ENCODE assay signal across 7 mouse cellular contexts in the genomic region with DNA sequence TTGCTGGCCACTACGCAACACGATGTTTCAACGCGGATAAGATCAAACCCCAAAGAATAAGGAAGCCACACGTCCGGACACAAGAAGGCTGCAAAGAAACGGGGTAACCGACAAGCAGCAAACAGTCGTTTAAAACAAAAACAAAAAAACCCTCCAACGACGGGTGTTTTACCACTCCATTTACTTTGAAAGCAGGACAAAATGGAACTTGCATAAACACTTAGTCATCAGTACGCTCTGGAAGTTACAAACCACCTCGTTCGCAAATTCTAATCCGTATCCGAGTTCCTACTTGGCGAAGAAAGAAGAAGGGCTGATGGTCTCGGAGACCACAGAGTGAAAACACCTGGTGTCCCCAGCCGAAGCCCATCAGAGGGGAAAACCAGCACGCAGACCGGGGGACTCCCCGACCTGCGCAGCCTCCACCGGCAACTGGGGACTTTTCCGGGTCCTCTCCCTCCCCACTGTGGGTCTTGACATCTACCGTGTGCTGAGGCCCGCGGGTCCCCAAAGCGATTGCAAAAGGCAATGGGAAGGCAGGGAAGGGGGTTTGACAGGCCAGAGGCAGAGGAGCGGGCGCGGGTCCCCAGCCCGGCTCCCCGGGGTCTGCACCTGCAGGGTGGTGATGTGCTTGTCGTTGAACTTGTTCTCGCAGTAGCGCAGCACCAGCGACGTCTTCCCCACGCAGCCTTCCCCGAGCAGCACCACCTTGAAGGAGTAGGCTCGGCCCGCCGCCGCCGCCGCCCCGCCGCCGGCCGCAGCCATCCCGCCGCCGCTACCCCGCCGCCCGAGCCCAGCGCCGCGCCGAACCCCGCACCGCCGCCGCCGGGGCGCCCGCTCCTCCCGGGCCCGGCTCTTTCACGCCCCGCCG. TPM values are rescaled to one million over a fixed set of nuclear protein-coding genes. Genes with fewer than 3 reads are reported as not detected.
A peak's percentile ranks its signal among the peaks of the same experiment; 100 is the strongest.
DNase-seq lines count a peak whose midpoint lies in the region; ATAC-seq and TF ChIP-seq lines count a peak whose summit lies in the region.

No protein-coding gene starts in this region.

- peaks cover 16% of the 10 kb centered on the region for H3K36me3 ChIP-seq in heart, adult 2 months (ENCODE audit: control insufficient read depth, insufficient read depth, low read length)
- H3K36me3 ChIP-seq in kidney, embryonic 16.5 days (ENCODE audit: insufficient read depth, low read length): no peaks in the 10 kb centered on the region

- peak; percentile 56 for ATAC-seq in kidney, embryonic 16.5 days (ENCODE audit: low FRiP score, low TSS enrichment)

- peak overlapping the region; percentile 86 for H3K4me3 ChIP-seq in heart, adult 2 months
- peak overlapping the region; percentile 99 for H3K4me3 ChIP-seq in kidney, embryonic 16.5 days (ENCODE audit: low read length)

- peaks cover 17% of the 10 kb centered on the region for H3K4me1 ChIP-seq in heart, adult 2 months (ENCODE audit: control insufficient read depth, insufficient read depth, low read length)
- H3K4me1 ChIP-seq in kidney, embryonic 16.5 days (ENCODE audit: insufficient read depth, low read length): peaks cover 41% of the 10 kb centered on the region

- H3K9me3 ChIP-seq in kidney, embryonic 16.5 days (ENCODE audit: low read length): no peaks in the 10 kb centered on the region

- TF ChIP-seq CTCF in heart, adult 2 months (IDR thresholded peaks at IDR 0.05): no peak

- H3K27me3 ChIP-seq in heart, adult 2 months (ENCODE audit: control insufficient read depth, insufficient read depth, low read length): no peaks in the 10 kb centered on the region
- H3K27me3 ChIP-seq in kidney, embryonic 16.5 days (ENCODE audit: insufficient read depth, low read length): no peaks in the 10 kb centered on the region

- no peak for TF ChIP-seq EP300 in heart, adult 2 months (IDR thresholded peaks at IDR 0.05; ENCODE audit: insufficient read depth, low read depth, low read length)

- WGBS in heart, adult 2 months: under 1% methylated on average over 51 of the region's 73 CpGs
- under 1% methylated on average over 47 of the region's 73 CpGs for WGBS in kidney, embryonic 16.5 days

- DNase-seq in B cell, adult 2 months: peak; percentile 89 to 92
- DNase-seq in CD8-positive naive resting alpha-beta T cell, adult 2 months (ENCODE audit: low read depth in 2 of 2, low spot score in 2 of 2): peak; percentile 72 to 73
- peak; percentile 36 for DNase-seq in c-Kit-negative CD71-positive TER-119-positive erythroid progenitor cells, embryonic 14.5 days (ENCODE audit: low read depth, low spot score)
- DNase-seq in heart, adult 2 months: peak in 1 of 2 experiments; percentile 66
- peak; percentile 51 for DNase-seq in lung, postnatal 25 days (ENCODE audit: low spot score)
- peak; percentile 70 to 77 for DNase-seq in spleen, adult 18-20 months

- H3K79me2 ChIP-seq in heart, adult 2 months (replicated peaks; ENCODE audit: control insufficient read depth, insufficient read depth, low read length): peaks cover 6% of the 10 kb centered on the region

- peak overlapping the region; percentile 73 for H3K4me2 ChIP-seq in kidney, embryonic 16.5 days (replicated peaks; ENCODE audit: low read depth, low read length)

- no peak for TF ChIP-seq POLR2A in heart, adult 2 months (IDR thresholded peaks at IDR 0.05; ENCODE audit: insufficient read depth, low read depth, low read length)

- intact Hi-C loops in heart, adult 2 months (cut with DNase I): loop anchor here (2.0 kb wide), 3 partner anchors 48 to 70 kb away; partner anchors contain the start of genes Tbc1d15, Thap2, Tmem19 and Zfc3h1

- peak overlapping the region; percentile 97 for H3K27ac ChIP-seq in heart, adult 2 months
- peak overlapping the region; percentile 94 for H3K27ac ChIP-seq in kidney, embryonic 16.5 days (ENCODE audit: low read length)

- H3K9ac ChIP-seq in heart, adult 2 months (ENCODE audit: low read depth, low read length): peak overlapping the region; percentile 92
- H3K9ac ChIP-seq in kidney, embryonic 16.5 days (replicated peaks; ENCODE audit: low read length): peak overlapping the region; percentile 99

RNA-seq across cellular contexts. Expression of gene Rab21, which starts 0.6 kb away (rescaled TPM):
- total RNA-seq in heart, adult 2 months (2021): 10 to 100 TPM; 75.0 to 80.1 TPM
- 29.9 and 50.4 TPM in 2 replicates for polyA plus RNA-seq in heart, adult 2 months (2012; rRNA removed)
- 4.7 and 4.9 TPM in 2 replicates for polyA plus RNA-seq in kidney, embryonic 16.5 days (2015; fragmentation: Nextera tagmentation; extraction: Ambion mirVana)

RNA-seq across cellular contexts. Expression of gene Tmem19, which starts 47.5 kb away (rescaled TPM):
- 10 to 100 TPM; 12.1 to 15.1 TPM for total RNA-seq in heart, adult 2 months (2021)
- polyA plus RNA-seq in heart, adult 2 months (2012; rRNA removed): 8.6 and 11.5 TPM in 2 replicates
- polyA plus RNA-seq in kidney, embryonic 16.5 days (2015; fragmentation: Nextera tagmentation; extraction: Ambion mirVana): 43.3 and 44.3 TPM in 2 replicates
